Mouse (Mus musculus): ENCODE results near the gene Myo1b.

DNA sequence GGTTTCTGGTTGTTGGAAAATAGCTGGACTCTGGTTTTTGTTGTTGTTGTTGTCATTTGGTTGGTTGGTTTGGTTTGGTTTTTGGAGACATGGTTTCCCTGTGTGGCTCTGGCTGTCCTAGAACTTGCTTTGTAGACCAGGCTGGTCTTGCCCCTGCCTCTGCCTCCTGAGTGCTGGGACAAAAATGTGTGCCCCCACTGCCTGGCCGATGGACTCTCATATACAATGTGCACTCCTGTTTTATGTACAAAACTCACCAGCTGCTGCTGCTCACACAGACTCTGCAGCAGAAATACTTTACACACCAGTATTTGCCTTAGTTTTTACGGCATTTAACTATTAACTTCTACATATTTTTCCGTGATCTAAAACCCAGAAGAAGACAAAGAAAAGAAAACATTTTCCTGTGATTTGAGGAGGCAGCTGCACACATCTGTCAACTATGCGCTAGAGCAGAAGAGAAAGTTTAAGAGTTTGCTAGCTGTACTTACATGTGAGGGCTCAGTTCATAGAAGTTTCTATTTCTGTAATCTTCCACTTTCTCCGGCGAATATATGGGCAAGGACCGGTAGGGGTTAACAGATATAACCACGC, 52.9 kb downstream of the Myo1b start:
- TF ChIP-seq GATA1 (IDR thresholded peaks at IDR 0.05; ENCODE audit: low read length) (no peak), TAL1 (IDR thresholded peaks at IDR 0.05; ENCODE audit: low read length) (no peak)
